Mouse (Mus musculus): ENCODE measurements at regions not wholly inside any gene's neighbourhood (a gene's known extent, or its start where the extent isn't known, plus 50 kb on each side); places are given as distances from the start of the nearest gene placed in this dataset.

- peak; percentile 14 for DNase-seq (ENCODE audit: low spot score)
These were observed 155.2 kb downstream of the 9530068E07Rik start for GRCm38 (mm10) chr11:52551451-52551850.

- no peak for DNase-seq (ENCODE audit: low spot score)
These were observed 156.6 kb downstream of the 9530068E07Rik start for GRCm38 (mm10) chr11:52552860-52553259.

GRCm38 (mm10) chr11:52557836-52558235, 161.6 kb downstream of the 9530068E07Rik start:
- DNase-seq (ENCODE audit: low spot score) = no peak

GRCm38 (mm10) chr11:52558782-52559181, 162.6 kb downstream of the 9530068E07Rik start:
- no peak for DNase-seq (ENCODE audit: low spot score)

- peak; percentile 26 for DNase-seq (ENCODE audit: low spot score)
These were observed 165.1 kb downstream of the 9530068E07Rik start for GRCm38 (mm10) chr11:52561281-52561680.

GRCm38 (mm10) chr11:52565457-52565856, 169.2 kb downstream of the 9530068E07Rik start:
- no peak for DNase-seq (ENCODE audit: low spot score)

- no peak for DNase-seq (ENCODE audit: low spot score)
These were observed 169.8 kb downstream of the 9530068E07Rik start for GRCm38 (mm10) chr11:52566026-52566425.

- no peak for DNase-seq (ENCODE audit: low spot score)
These were observed 171.9 kb downstream of the 9530068E07Rik start for GRCm38 (mm10) chr11:52567945-52568687.

- no peak for DNase-seq (ENCODE audit: low spot score)
These were observed 172.6 kb downstream of the 9530068E07Rik start for GRCm38 (mm10) chr11:52568794-52569193.

- DNase-seq (ENCODE audit: low spot score) = no peak
These were observed 173.5 kb downstream of the 9530068E07Rik start for GRCm38 (mm10) chr11:52569759-52570158.

GRCm38 (mm10) chr11:52578471-52578870, 182.2 kb downstream of the 9530068E07Rik start:
- no peak for DNase-seq (ENCODE audit: low spot score)

GRCm38 (mm10) chr11:52579764-52580377, 183.6 kb downstream of the 9530068E07Rik start:
- DNase-seq (ENCODE audit: low spot score) = no peak

- no peak for DNase-seq (ENCODE audit: low spot score)
These were observed 172.7 kb upstream of the Fstl4 start for GRCm38 (mm10) chr11:52591596-52592180.

GRCm38 (mm10) chr11:52594092-52594491, 170.3 kb upstream of the Fstl4 start:
- DNase-seq (ENCODE audit: low spot score) = no peak

- no peak for DNase-seq (ENCODE audit: low spot score)
These were observed 163.2 kb upstream of the Fstl4 start for GRCm38 (mm10) chr11:52601196-52601595.

- no peak for DNase-seq (ENCODE audit: low spot score)
These were observed 162.3 kb upstream of the Fstl4 start for GRCm38 (mm10) chr11:52602061-52602561.

GRCm38 (mm10) chr11:52602796-52603195, 161.6 kb upstream of the Fstl4 start:
- no peak for DNase-seq (ENCODE audit: low spot score)

- DNase-seq (ENCODE audit: low spot score) = no peak
These were observed 153.7 kb upstream of the Fstl4 start for GRCm38 (mm10) chr11:52610681-52611165.

- no peak for DNase-seq (ENCODE audit: low spot score)
These were observed 148.8 kb upstream of the Fstl4 start for GRCm38 (mm10) chr11:52615622-52616021.

- no peak for DNase-seq (ENCODE audit: low spot score)
These were observed 145.8 kb upstream of the Fstl4 start for GRCm38 (mm10) chr11:52618646-52619045.

- DNase-seq (ENCODE audit: low spot score) = no peak
These were observed 141.6 kb upstream of the Fstl4 start for GRCm38 (mm10) chr11:52622861-52623260.

- DNase-seq (ENCODE audit: low spot score) = no peak
These were observed 135.6 kb upstream of the Fstl4 start for GRCm38 (mm10) chr11:52628875-52629274.

- no peak for DNase-seq (ENCODE audit: low spot score)
These were observed 134.7 kb upstream of the Fstl4 start for GRCm38 (mm10) chr11:52629776-52630175.

All from MN1 (cell line).